Mouse (Mus musculus) MEL (cell line): ENCODE results near the gene Prr14. TPM values are rescaled to one million over a fixed set of nuclear protein-coding genes. Genes with fewer than 3 reads are reported as not detected.

Source experiments
- DNase-seq: peaks from one replicate; pipeline ENCODE4 v3.0.0; 2011; ENCODE audit warnings: low read depth, low spot score
- H3K27ac ChIP-seq: 2 replicates; pipeline ENCODE4 v1.5.1; 2012; ENCODE audit warnings: low read depth, mild to moderate bottlenecking, control low read depth, low read length, moderate library complexity; ENCODE audit not compliant: control insufficient read depth
- H3K27me3 ChIP-seq, 2 experiments: fragments of 150-350 bp in 1 of 2; sonication (generic) in 1 of 2; 2 replicates each; pipeline ENCODE4 v1.6.1; 2012; ENCODE audit warnings: low read length in 2 of 2, mild to moderate bottlenecking in 2 of 2, improper control_type of control experiment in 1 of 2, moderate library complexity in 1 of 2; ENCODE audit not compliant: insufficient read depth in 2 of 2, control insufficient read depth in 1 of 2
- H3K36me3 ChIP-seq, 2 experiments: 2 replicates each; pipeline ENCODE4 v1.6.1; 2012 to 2014; ENCODE audit warnings: low read length in 2 of 2, improper control_type of control experiment in 1 of 2, inconsistent platforms in 1 of 2, mild to moderate bottlenecking in 1 of 2; ENCODE audit not compliant: insufficient read depth in 2 of 2, control insufficient read depth in 1 of 2
- H3K4me1 ChIP-seq, 2 experiments: fragments of 150-350 bp in 1 of 2; sonication (generic) in 1 of 2; 2 replicates each; pipeline ENCODE4 v1.6.1; 2012; ENCODE audit warnings: low read length in 2 of 2, improper control_type of control experiment in 1 of 2, mild to moderate bottlenecking in 1 of 2; ENCODE audit not compliant: insufficient read depth in 2 of 2, control insufficient read depth in 1 of 2
- H3K4me3 ChIP-seq, 2 experiments: fragments of 150-350 bp in 1 of 2; sonication (generic) in 1 of 2; 2 replicates each; pipeline ENCODE4 v1.5.1; 2012; ENCODE audit warnings: low read depth in 2 of 2, low read length in 2 of 2, mild to moderate bottlenecking in 2 of 2, moderate library complexity in 2 of 2, control low read depth in 1 of 2, improper control_type of control experiment in 1 of 2; ENCODE audit not compliant: control insufficient read depth in 1 of 2, insufficient read depth in 1 of 2
- H3K79me2 ChIP-seq: 2 replicates; pipeline ENCODE4 v1.6.1; 2012; ENCODE audit warnings: mild to moderate bottlenecking, low read length, moderate library complexity; ENCODE audit not compliant: control insufficient read depth, poor library complexity, insufficient read depth
- H3K9ac ChIP-seq: 2 replicates; pipeline ENCODE4 v1.6.1; 2012; ENCODE audit warnings: low read depth, mild to moderate bottlenecking, control low read depth, low read length, moderate library complexity; ENCODE audit not compliant: control insufficient read depth, poor library complexity, severe bottlenecking
- H3K9me3 ChIP-seq: fragments of 150-350 bp; sonication (generic); replicated peaks from 2 replicates; pipeline ENCODE4 v1.6.1; 2012; ENCODE audit warnings: mild to moderate bottlenecking, low read length, improper control_type of control experiment, moderate library complexity; ENCODE audit not compliant: insufficient read depth
- CHD1 ChIP-seq: IDR thresholded peaks from 2 replicates; pipeline ENCODE4 v1.6.1; 2012; ENCODE audit warnings: low read depth, mild to moderate bottlenecking, inconsistent platforms, low read length, improper control_type of control experiment
- CHD2 ChIP-seq: IDR thresholded peaks from 2 replicates; pipeline ENCODE4 v1.6.1; 2011; ENCODE audit warnings: low read length, improper control_type of control experiment
- E2F4 ChIP-seq: IDR thresholded peaks from 2 replicates; pipeline ENCODE4 v1.6.1; 2011; ENCODE audit warnings: low read depth, low read length, improper control_type of control experiment, borderline replicate concordance
- EP300 ChIP-seq, 2 experiments: IDR thresholded peaks; 2 replicates each; pipeline ENCODE4 v1.6.1; 2011; ENCODE audit warnings: improper control_type of control experiment in 2 of 2, low read length in 2 of 2, low read depth in 1 of 2, mild to moderate bottlenecking in 1 of 2
- JUND ChIP-seq: IDR thresholded peaks from 2 replicates; pipeline ENCODE4 v1.6.1; 2011; ENCODE audit warnings: low read depth, mild to moderate bottlenecking, improper control_type of control experiment, low read length
- MAFK ChIP-seq: IDR thresholded peaks from 2 replicates; pipeline ENCODE4 v1.6.1; 2011; ENCODE audit warnings: low read depth, mild to moderate bottlenecking, low read length, improper control_type of control experiment, borderline replicate concordance
- MYB ChIP-seq: IDR thresholded peaks from 2 replicates; pipeline ENCODE4 v1.6.1; 2011; ENCODE audit warnings: mild to moderate bottlenecking, low read depth, low read length, improper control_type of control experiment
- NRF1 ChIP-seq: IDR thresholded peaks from 2 replicates; pipeline ENCODE4 v1.6.1; 2014; ENCODE audit warnings: low read depth, mild to moderate bottlenecking, inconsistent platforms, low read length, improper control_type of control experiment, moderate library complexity; ENCODE audit not compliant: poor library complexity, insufficient read depth, severe bottlenecking
- POLR2A ChIP-seq, 2 experiments: IDR thresholded peaks; 2 replicates each; pipeline ENCODE4 v1.6.1; 2011 to 2012; ENCODE audit warnings: low read length in 2 of 2, mild to moderate bottlenecking in 2 of 2, control low read depth in 1 of 2, improper control_type of control experiment in 1 of 2, low read depth in 1 of 2, moderate library complexity in 1 of 2; ENCODE audit not compliant: control insufficient read depth in 1 of 2, insufficient read depth in 1 of 2, poor library complexity in 1 of 2
- TAL1 ChIP-seq: IDR thresholded peaks from 2 replicates; pipeline ENCODE4 v1.6.1; 2012; ENCODE audit warnings: mild to moderate bottlenecking, inconsistent platforms, low read length, moderate library complexity, mixed read lengths
- TBP ChIP-seq: IDR thresholded peaks from 2 replicates; pipeline ENCODE4 v1.8.0; 2011; ENCODE audit warnings: low read depth, low read length, improper control_type of control experiment
- TCF12 ChIP-seq: IDR thresholded peaks from 2 replicates; pipeline ENCODE4 v1.6.1; 2014; ENCODE audit warnings: low read depth, mild to moderate bottlenecking, inconsistent platforms, low read length, improper control_type of control experiment, moderate library complexity
- UBTF ChIP-seq: IDR thresholded peaks from 2 replicates; pipeline ENCODE4 v1.6.1; 2012; ENCODE audit warnings: low read depth, mild to moderate bottlenecking, inconsistent platforms, low read length, improper control_type of control experiment, moderate library complexity, borderline replicate concordance; ENCODE audit not compliant: insufficient read depth
- USF1 ChIP-seq: IDR thresholded peaks from 2 replicates; pipeline ENCODE4 v1.6.1; 2014; ENCODE audit warnings: low read depth, mild to moderate bottlenecking, inconsistent platforms, low read length, improper control_type of control experiment, moderate library complexity
- USF2 ChIP-seq, 2 experiments: IDR thresholded peaks; 2 replicates each; pipeline ENCODE4 v1.6.1; 2011 to 2012; ENCODE audit warnings: improper control_type of control experiment in 2 of 2, low read length in 2 of 2, borderline replicate concordance in 1 of 2, inconsistent platforms in 1 of 2, low read depth in 1 of 2, mild to moderate bottlenecking in 1 of 2; ENCODE audit not compliant: insufficient read depth in 1 of 2
- ZKSCAN1 ChIP-seq: IDR thresholded peaks from 2 replicates; pipeline ENCODE4 v1.6.1; 2012; ENCODE audit warnings: low read depth, mild to moderate bottlenecking, inconsistent platforms, low read length, improper control_type of control experiment, moderate library complexity
- polyA plus RNA-seq, 2 experiments: library from polyadenylated mRNA; stranded (reverse) in 1 of 2; unstranded in 1 of 2; fragments of >175 nt in 1 of 2; fragments of >200 nt in 1 of 2; gene quantifications; 2 replicates each; pipeline versions ENCODE4 v1.2.1 to v1.2.4; 2012; ENCODE audit warnings: low replicate concordance in 2 of 2, low read depth in 1 of 2; ENCODE audit not compliant: insufficient read length in 2 of 2, insufficient read depth in 1 of 2, missing spikeins in 1 of 2
- total RNA-seq: library from RNA; depleted of rRNA; stranded (reverse); fragments of 300-350 nt; gene quantifications from 2 replicates; pipeline ENCODE4 v1.2.3, GENCODE M21; 2012

The Prr14 gene
- total and polyA plus RNA-seq, 3 experiments: 10.8 to 45.9 TPM; not detected in 1

DNA sequence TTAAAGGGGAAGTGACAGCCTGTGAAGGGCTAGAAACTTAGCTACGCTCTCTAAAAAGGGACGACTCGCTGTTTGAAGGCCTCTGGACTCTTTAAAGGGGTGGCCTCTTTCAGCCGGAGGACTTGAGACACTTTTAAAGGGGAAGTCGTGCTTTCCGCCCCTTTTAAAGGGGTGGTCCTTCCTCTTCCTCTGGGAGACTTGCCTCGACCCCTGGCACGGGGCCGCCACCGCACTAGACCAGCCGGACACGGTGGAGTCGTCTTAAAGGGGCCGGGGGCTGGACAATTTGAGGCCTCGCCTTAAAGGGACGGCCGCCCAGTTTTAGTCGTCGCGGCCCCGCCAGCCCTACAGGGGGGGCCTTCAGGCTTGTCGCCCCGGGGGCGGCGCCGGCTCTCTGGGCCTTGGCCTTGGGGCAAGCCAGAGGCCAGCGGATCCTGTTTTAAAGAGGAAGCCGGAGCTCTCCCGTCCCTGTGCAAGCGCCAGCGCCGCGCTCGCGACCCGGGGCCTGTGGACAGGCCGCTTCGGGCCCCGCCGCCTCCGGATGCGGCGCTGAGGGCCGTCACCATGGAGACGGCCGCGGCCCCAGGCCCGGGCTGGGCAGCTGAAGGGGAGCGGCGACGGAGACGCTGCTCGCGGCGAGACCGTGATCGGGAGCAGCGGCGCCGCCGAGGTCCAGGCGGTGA, 19.4 kb downstream of the Prr14 start, which contains the start of gene Fbrs (continued):
- TF ChIP-seq NRF1: no peak
- TF ChIP-seq TBP: peak; percentile 70; the same call in 1 of the 2 replicates
- TF ChIP-seq CHD2: no peak
- no peak for TF ChIP-seq ZKSCAN1
- TF ChIP-seq JUND: no peak
- no peak for TF ChIP-seq CHD1
- no peak for TF ChIP-seq MAFK
- TF ChIP-seq MYB: no peak
- no peak for TF ChIP-seq E2F4
- no peak for TF ChIP-seq UBTF
- TF ChIP-seq POLR2A (IDR thresholded peaks at IDR 0.05; ENCODE audit: control insufficient read depth in 1 of 2, insufficient read depth in 1 of 2, low read depth in 1 of 2, low read length in 2 of 2, poor library complexity in 1 of 2): peak in 1 of 2 experiments; percentile 70; a peak in 2 of 4 replicates

DNA sequence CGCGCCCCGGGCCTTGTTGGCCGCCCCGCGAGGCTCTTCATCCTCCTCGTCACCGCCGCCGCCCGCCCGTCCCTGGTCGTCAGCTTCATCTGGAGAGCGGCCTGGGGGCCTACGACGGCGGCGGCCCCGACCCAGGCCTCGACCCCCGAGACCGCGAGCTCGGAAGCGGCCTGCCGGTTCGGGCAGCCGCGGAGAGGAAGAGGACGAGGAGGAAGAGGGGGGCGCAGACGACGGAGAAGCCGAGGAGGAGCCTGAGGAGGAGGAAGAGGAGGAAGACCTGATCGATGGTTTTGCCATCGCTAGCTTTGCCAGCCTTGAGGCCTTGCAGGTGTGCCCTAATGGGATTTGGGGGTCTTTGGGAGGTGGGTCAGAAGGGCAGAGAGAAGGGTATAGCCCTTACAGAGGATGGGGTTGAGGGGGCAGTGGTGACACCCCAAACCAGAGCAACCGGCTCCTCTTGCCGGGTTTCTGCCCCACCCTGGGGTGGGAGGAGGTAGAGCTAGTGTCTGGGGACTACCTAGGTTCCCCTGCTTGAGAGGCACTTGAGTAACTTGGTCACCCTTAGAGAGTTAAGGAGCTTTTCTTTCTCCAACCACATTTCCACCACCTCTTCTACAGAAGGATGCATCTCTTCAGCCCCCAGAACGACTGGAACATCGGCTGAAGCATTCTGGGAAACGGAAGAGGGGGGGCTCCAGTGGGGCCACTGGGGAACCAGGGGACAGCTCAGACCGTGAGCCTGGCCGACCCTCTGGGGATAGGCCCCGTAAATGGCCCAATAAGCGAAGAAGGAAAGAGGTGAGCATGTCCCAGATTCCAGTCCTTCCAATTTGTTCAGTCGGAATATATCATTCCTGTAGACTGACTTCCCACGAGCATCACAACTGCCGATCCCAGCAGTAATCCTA, 20.2 kb downstream of the Prr14 start:
- peak overlapping the region; percentile 84 for H3K9ac ChIP-seq
- TF ChIP-seq MAFK (no peak), TBP (no peak), USF1 (no peak), ZKSCAN1 (no peak), CHD1 (peak; percentile 66; the same call in 1 of the 2 replicates), TCF12 (no peak), UBTF (no peak), EP300 (IDR thresholded peaks at IDR 0.05; ENCODE audit: low read depth in 1 of 2, low read length in 2 of 2) (0 out of 4 replicates have a peak, but pooled peaks of 1 of the 2 experiments have one; percentile 5), TAL1 (no peak), USF2 (IDR thresholded peaks at IDR 0.05; ENCODE audit: borderline replicate concordance in 1 of 2, insufficient read depth in 1 of 2, low read depth in 1 of 2, low read length in 2 of 2) (no peak), POLR2A (IDR thresholded peaks at IDR 0.05; ENCODE audit: control insufficient read depth in 1 of 2, insufficient read depth in 1 of 2, low read depth in 1 of 2, low read length in 2 of 2, poor library complexity in 1 of 2) (0 out of 4 replicates have a peak, but pooled peaks of 1 of the 2 experiments have one; percentile 30)
- peak overlapping the region; percentile 93 for H3K27ac ChIP-seq
- H3K27me3 ChIP-seq: no peaks in the 10 kb centered on the region
- H3K4me1 ChIP-seq: peaks cover 0 to 15% of the 10 kb centered on the region in 2 experiments; a peak in 3 of 4 replicates
- H3K9me3 ChIP-seq: no peaks in the 10 kb centered on the region
- H3K36me3 ChIP-seq: peaks cover 5 to 13% of the 10 kb centered on the region in 2 experiments; a peak in 3 of 4 replicates
- peaks cover 26% of the 10 kb centered on the region for H3K79me2 ChIP-seq
- DNase-seq: peak; percentile 30
- H3K4me3 ChIP-seq: peak overlapping the region; percentile 73 to 84
